Comparison of ENCODE assay signal across 36 mouse cellular contexts in genomic region chr7:114890215-114890614, GRCm38 (mm10).
"Had no signal": no experiment of that assay in that cellular context is flagged by ENCODE, and none has a peak within 500 bp of the region (broad histone marks: within the 10 kb centered on the region; RNA-seq: fewer than 3 reads in every experiment).

No protein-coding gene starts in this region.

- DNase-seq: heart, adult 18-20 months; heart, adult 2 months; heart, postnatal 10 days; heart, postnatal 14 days; heart, postnatal 36 days; heart, postnatal 4 days; kidney, adult 11 months; kidney, adult 18-20 months; kidney, adult 2 months; kidney, adult 8-10 months; kidney, adult 9 months; kidney, postnatal 10 days; kidney, postnatal 14 days; kidney, postnatal 25 days; kidney, postnatal 36 days; kidney, postnatal 4 days; layer of hippocampus, adult 9-11 months; layer of hippocampus, postnatal 36 days had no signal

- H3K4me2 ChIP-seq: heart, embryonic 11.5 days; heart, embryonic 12.5 days; heart, embryonic 13.5 days; heart, embryonic 15.5 days; hindbrain, embryonic 12.5 days; hindbrain, embryonic 13.5 days; hindbrain, embryonic 14.5 days; hindbrain, embryonic 15.5 days; intestine, embryonic 15.5 days; kidney, embryonic 15.5 days had no signal

- H3K9me3 ChIP-seq: heart, embryonic 10.5 days; heart, embryonic 13.5 days; heart, embryonic 15.5 days; hindbrain, embryonic 10.5 days; hindbrain, embryonic 12.5 days; hindbrain, embryonic 13.5 days; hindbrain, embryonic 15.5 days; intestine, embryonic 15.5 days; kidney, embryonic 15.5 days had no signal

- ATAC-seq: hindbrain, embryonic 16.5 days; inflammation-experienced regulatory T-cells, adult 6 months; intestine, embryonic 15.5 days; intestine, embryonic 16.5 days; intestine, postnatal 0 days had no signal

- H3K27me3 ChIP-seq: heart, embryonic 12.5 days; heart, embryonic 13.5 days; heart, embryonic 15.5 days; hindbrain, embryonic 12.5 days; hindbrain, embryonic 15.5 days; intestine, embryonic 15.5 days; kidney, embryonic 15.5 days had no signal

- H3K9ac ChIP-seq: heart, embryonic 12.5 days; heart, embryonic 13.5 days; heart, embryonic 15.5 days; hindbrain, embryonic 12.5 days; hindbrain, embryonic 13.5 days; hindbrain, embryonic 14.5 days; hindbrain, embryonic 15.5 days; intestine, embryonic 15.5 days; kidney, embryonic 15.5 days had no signal

- H3K36me3 ChIP-seq: heart, embryonic 10.5 days; heart, embryonic 12.5 days; heart, embryonic 13.5 days; heart, embryonic 15.5 days; hindbrain, embryonic 10.5 days; hindbrain, embryonic 12.5 days; hindbrain, embryonic 13.5 days; hindbrain, embryonic 15.5 days; intestine, embryonic 15.5 days; kidney, embryonic 15.5 days had no signal

- H3K4me1 ChIP-seq: heart, embryonic 10.5 days; heart, embryonic 12.5 days; heart, embryonic 13.5 days; heart, embryonic 15.5 days; hindbrain, embryonic 10.5 days; hindbrain, embryonic 12.5 days; intestine, embryonic 15.5 days; kidney, embryonic 15.5 days had no signal

- H3K27ac ChIP-seq: heart, adult 2 months; heart, embryonic 10.5 days; heart, embryonic 13.5 days; heart, embryonic 15.5 days; hindbrain, embryonic 10.5 days; hindbrain, embryonic 12.5 days; hindbrain, embryonic 13.5 days; hindbrain, embryonic 14.5 days; hindbrain, embryonic 15.5 days; intestine, embryonic 15.5 days; kidney, embryonic 15.5 days; kidney, postnatal 0 days; layer of hippocampus, adult 2 months had no signal

- H3K4me3 ChIP-seq: heart, adult 2 months; heart, embryonic 10.5 days; heart, embryonic 12.5 days; heart, embryonic 13.5 days; heart, embryonic 15.5 days; hindbrain, embryonic 10.5 days; hindbrain, embryonic 12.5 days; hindbrain, embryonic 13.5 days; hindbrain, embryonic 15.5 days; intestine, embryonic 15.5 days; kidney, embryonic 15.5 days; layer of hippocampus, adult 2 months had no signal
